Mouse (Mus musculus): ENCODE results near the gene Ildr1.

GRCm38 (mm10) chr16:36728959-36729358 is 35.2 kb downstream of the Ildr1 start:
- TF ChIP-seq CTCF (IDR thresholded peaks at IDR 0.05; ENCODE audit: borderline replicate concordance, control insufficient read depth, extremely low read depth, insufficient read depth, low read length, poor library complexity) (no peak), POLR2A (IDR thresholded peaks at IDR 0.05; ENCODE audit: control insufficient read depth, extremely low read depth, insufficient read depth, low read length, poor library complexity) (no peak)

Data from thymus, adult 2 months (tissue).